Mouse (Mus musculus) heart, embryonic 14.5 days (tissue): Measurements from ENCODE around the gene Rhobtb3. TPM values are rescaled to one million over a fixed set of nuclear protein-coding genes. Genes with fewer than 3 reads are reported as not detected.

Experiments
- ATAC-seq: fragments of 200-750 bp; cut with Nextera tagmentation; 2 replicates; pipeline ENCODE4 v1.8.0; 2017; ENCODE audit warnings: low read depth, moderate TSS enrichment; ENCODE audit not compliant: insufficient number of reproducible peaks, insufficient read depth, low FRiP score
- H3K27ac ChIP-seq, 2 experiments: fragments of 200-500 bp in 1 of 2; fragments of 300-500 bp in 1 of 2; sonication (generic) in 1 of 2; replicated peaks in 1 of 2; 2 replicates each; pipeline ENCODE4 v1.5.1; 2012 to 2014; ENCODE audit warnings: low read depth in 2 of 2, low read length in 2 of 2, control low read depth in 1 of 2, mild to moderate bottlenecking in 1 of 2, mixed read lengths in 1 of 2; ENCODE audit not compliant: control insufficient read depth in 1 of 2, insufficient read depth in 1 of 2
- H3K27me3 ChIP-seq: fragments of 300-500 bp; sonication (generic); 2 replicates; pipeline ENCODE4 v1.6.1; 2014; ENCODE audit warnings: mild to moderate bottlenecking, low read length, control low read depth; ENCODE audit not compliant: control insufficient read depth, insufficient read depth
- H3K36me3 ChIP-seq: fragments of 300-500 bp; sonication (generic); 2 replicates; pipeline ENCODE4 v1.6.1; 2014; ENCODE audit warnings: mild to moderate bottlenecking, control low read depth, low read length, mixed read lengths; ENCODE audit not compliant: control insufficient read depth, insufficient read depth
- H3K4me1 ChIP-seq, 2 experiments: fragments of 200-500 bp in 1 of 2; fragments of 300-500 bp in 1 of 2; sonication (generic) in 1 of 2; 2 replicates each; pipeline ENCODE4 v1.6.1; 2012 to 2014; ENCODE audit warnings: low read length in 2 of 2, control low read depth in 1 of 2, mixed read lengths in 1 of 2; ENCODE audit not compliant: control insufficient read depth in 2 of 2, insufficient read depth in 2 of 2
- H3K4me2 ChIP-seq: fragments of 300-500 bp; sonication (generic); 2 replicates; pipeline ENCODE4 v1.6.1; 2014; ENCODE audit warnings: mild to moderate bottlenecking, low read length
- H3K4me3 ChIP-seq, 2 experiments: fragments of 200-500 bp in 1 of 2; fragments of 300-500 bp in 1 of 2; sonication (generic) in 1 of 2; 2 replicates each; pipeline ENCODE4 v1.5.1; 2012 to 2014; ENCODE audit warnings: low read length in 2 of 2, mild to moderate bottlenecking in 2 of 2, control low read depth in 1 of 2, low read depth in 1 of 2, moderate library complexity in 1 of 2; ENCODE audit not compliant: control insufficient read depth in 1 of 2, insufficient read depth in 1 of 2
- H3K9ac ChIP-seq: fragments of 300-500 bp; sonication (generic); 2 replicates; pipeline ENCODE4 v1.6.1; 2014; ENCODE audit warnings: mild to moderate bottlenecking, low read length
- H3K9me3 ChIP-seq: fragments of 300-500 bp; sonication (generic); 2 replicates; pipeline ENCODE4 v1.6.1; 2016; ENCODE audit warnings: low read length, control low read depth; ENCODE audit not compliant: control insufficient read depth
- whole genome bisulfite sequencing: fragments of 180-500 bp; shearing (Covaris S2); extraction: QIAGEN DNeasy Blood & Tissue Kit; methylation state at CpG from one replicate; pipeline ENCODE4 v1.1.7; 2014; 5-methylcytosine and 5-hydroxymethylcytosine counted together
- polyA plus RNA-seq: library from polyadenylated mRNA; unstranded; fragments of >200 nt; fragmentation: Nextera tagmentation; extraction: Ambion mirVana; gene quantifications from 2 replicates; pipeline ENCODE4 v1.2.1, GENCODE M21; 2014

The Rhobtb3 gene
- polyA plus RNA-seq, 1 experiment from 2014 or later: 35.0 TPM

DNA sequence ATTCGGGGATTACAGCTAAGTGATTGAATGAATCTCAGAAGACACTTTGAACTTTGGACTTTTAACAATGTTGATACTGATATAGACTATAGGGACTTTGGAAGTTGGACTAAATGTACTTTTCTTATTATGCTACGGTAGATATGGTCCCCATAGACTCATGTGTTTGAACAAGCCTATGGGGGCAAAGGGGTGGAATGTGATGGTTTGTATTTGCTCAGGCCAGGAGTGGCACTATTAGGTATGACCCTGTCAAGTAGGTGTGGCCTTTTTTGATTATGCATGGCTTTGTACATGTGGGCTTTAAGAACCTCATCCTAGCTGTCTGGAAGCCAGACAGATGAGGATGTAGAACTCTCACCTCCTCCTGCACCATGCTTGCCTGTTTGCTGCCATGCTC is 30.8 kb upstream of the Rhobtb3 start:
- 75% methylated on average over 2 of the region's 2 CpGs for WGBS
- Histone ChIP-seq H3K4me3 (no peak overlapping the region), H3K36me3 (no peaks in the 10 kb centered on the region), H3K9me3 (no peaks in the 10 kb centered on the region), H3K9ac (no peak overlapping the region), H3K27me3 (no peaks in the 10 kb centered on the region), H3K4me2 (no peak overlapping the region), H3K27ac (no peak overlapping the region), H3K4me1 (no peaks in the 10 kb centered on the region)
- ATAC-seq: no peak

DNA sequence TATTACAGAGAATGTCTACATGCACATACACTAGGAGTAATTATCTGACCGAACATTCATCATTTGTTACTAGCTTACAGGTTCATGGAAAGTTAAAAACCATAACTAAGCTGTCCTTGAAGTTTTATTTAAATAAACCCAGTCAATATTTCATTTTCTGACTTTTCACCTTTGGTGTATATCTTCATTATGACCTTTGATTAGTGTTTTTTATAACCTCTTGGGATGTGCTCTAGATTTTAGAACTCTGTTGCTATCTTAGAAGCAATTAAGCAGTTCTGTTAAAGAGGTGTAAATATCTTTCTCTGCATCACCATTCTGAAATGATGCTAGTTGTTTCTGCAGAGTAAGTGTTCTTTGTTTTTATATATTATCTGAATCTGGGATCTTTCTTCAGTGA is 23.1 kb upstream of the Rhobtb3 start, which contains the start of gene Spata9:
Gene Spata9 (plus strand): TSS at position 301 of the 400 bp plus-strand sequence.
- Histone ChIP-seq H3K4me3 (no peak within 1 kb of the TSS), H3K9me3 (no peaks in the 10 kb centered on the region; the same call in 1 of the 2 replicates), H3K36me3 (no peaks in the 10 kb centered on the region), H3K27me3 (no peaks in the 10 kb centered on the region), H3K27ac (no peak within 1 kb of the TSS), H3K9ac (no peak within 1 kb of the TSS), H3K4me2 (no peak within 1 kb of the TSS), H3K4me1 (no peaks in the 10 kb centered on the region)
- ATAC-seq: no peak
- WGBS: 59% methylated on average over 1 of the region's 1 CpGs

DNA sequence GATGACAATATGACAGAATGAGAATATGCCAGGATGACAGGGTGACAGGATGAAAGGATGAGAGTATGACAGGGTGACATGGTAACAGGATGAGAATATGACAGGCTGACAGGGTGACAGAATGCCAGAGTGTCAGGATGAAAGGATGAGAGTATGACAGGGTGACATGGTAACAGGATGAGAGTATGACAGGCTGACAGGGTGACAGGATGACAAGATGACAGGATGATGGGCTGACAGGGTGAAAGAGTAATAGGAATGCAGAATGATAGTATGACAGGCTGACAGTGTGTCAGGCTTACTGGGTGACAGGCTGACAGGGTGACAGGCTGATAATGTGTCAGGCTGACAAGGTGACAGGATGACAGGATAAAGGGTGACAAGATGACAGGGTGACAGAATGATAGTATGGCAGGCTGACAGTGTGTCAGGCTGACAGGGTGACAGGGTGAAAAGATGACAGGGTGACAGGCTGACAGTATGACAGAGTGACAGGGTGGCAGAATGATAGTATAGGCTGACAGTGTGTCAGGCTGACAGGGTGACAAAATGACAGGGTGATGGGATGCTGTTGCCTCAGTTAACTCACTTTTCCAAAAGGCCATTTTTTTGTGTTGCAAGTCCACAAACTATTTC is 11.8 kb upstream of the Rhobtb3 start:
- H3K9me3 ChIP-seq: peaks cover 6% of the 10 kb centered on the region; the same call in 1 of the 2 replicates
- no peak overlapping the region for H3K4me3 ChIP-seq
- no peaks in the 10 kb centered on the region for H3K36me3 ChIP-seq
- H3K4me2 ChIP-seq: no peak overlapping the region
- no peaks in the 10 kb centered on the region for H3K27me3 ChIP-seq
- ATAC-seq: no peak
- H3K9ac ChIP-seq: no peak overlapping the region
- no peaks in the 10 kb centered on the region for H3K4me1 ChIP-seq
- H3K27ac ChIP-seq: no peak overlapping the region

DNA sequence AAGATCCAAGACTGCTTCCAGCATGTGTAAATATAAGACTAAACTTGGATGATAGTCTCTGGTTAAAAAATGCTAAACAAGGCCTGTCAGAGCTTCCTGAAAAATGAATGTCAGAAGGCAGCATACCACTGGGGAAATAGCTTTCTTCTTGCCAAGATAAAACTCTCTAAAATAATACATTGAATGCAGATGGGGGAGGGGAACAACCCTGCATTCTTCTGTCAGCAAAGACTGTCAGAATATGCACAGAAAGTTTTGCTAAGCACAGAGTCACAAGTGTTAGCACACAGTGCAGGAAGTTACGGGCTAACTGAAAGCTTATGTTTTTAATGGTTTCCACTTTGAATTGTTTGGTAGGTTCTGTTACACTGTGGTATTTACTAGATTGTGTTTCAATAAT is 6.6 kb upstream of the Rhobtb3 start:
- Histone ChIP-seq H3K9me3 (peaks cover 1% of the 10 kb centered on the region; the same call in 1 of the 2 replicates), H3K36me3 (no peaks in the 10 kb centered on the region), H3K4me2 (no peak overlapping the region), H3K27me3 (no peaks in the 10 kb centered on the region), H3K27ac (peak overlapping the region in 1 of 2 experiments; percentile 21; a peak in 1 of 4 replicates), H3K4me3 (no peak overlapping the region), H3K9ac (no peak overlapping the region; the same call in 1 of the 2 replicates), H3K4me1 (peaks cover 0 to 6% of the 10 kb centered on the region in 2 experiments; a peak in 1 of 4 replicates)
- WGBS: 46% methylated on average over 1 of the region's 1 CpGs
- ATAC-seq: no peak

DNA sequence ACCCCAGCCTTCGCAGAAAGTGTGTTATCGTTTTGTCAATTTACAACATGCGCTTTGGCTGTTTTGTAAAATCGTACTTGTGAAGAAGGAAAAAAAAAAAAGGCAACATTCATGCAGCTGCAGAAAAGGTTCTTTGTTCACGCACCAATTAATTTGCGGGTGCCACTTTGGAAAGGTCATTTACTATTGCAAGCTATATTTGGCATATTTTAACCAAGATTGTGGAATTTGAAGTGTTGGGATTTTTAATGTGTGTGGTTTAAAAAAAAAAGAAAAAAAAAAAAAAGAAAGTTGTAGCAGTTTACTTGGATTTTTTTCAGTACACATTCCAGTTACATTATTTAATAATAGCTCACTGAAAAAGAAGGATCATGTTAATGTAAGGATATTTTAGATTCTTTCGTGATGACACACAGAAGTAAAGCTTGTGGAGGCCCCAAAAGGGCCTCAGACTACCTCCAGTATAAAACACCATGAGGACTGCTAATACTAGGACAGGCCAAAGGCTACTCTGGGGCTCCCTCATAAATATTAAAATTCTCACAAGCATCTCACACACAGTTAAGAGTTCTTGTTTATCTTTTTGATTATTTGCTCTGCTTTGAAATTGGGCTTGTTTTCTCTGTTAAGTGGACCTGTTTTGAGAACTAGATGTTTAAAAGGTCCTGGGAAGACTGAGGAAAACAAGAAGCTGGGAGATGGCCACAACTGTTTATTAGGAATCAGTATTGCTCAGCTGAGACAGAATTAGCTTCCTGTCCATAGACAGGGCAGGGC is 507 bp upstream of the Rhobtb3 start:
- WGBS: 3% methylated on average over 7 of the region's 7 CpGs

DNA sequence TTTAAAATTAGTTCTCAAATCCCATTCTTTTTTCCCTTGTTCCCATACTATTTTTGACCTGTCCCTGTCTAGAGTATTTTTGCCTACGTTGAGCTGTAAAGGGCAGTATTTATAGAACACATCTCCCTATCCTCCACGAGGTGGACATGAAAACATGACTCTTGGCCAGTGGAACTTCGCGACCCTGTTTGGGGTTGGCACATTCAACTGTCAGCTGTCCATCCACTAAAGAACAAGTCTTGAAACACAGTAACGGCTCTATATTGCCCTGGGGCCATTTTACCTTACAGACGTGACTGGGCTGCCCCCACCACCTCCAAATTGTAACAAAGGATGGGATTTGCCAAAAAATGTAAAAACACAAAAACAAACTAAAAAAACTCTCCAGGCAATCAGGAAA is 994 bp downstream of the Rhobtb3 start:
- H3K9ac ChIP-seq: peak overlapping the region; percentile 96
- H3K4me2 ChIP-seq: peak overlapping the region; percentile 75
- no peak for ATAC-seq
- H3K4me3 ChIP-seq: peak overlapping the region; percentile 77 to 93
- 1% methylated on average over 6 of the region's 6 CpGs for WGBS
- no peaks in the 10 kb centered on the region for H3K9me3 ChIP-seq
- H3K27me3 ChIP-seq: no peaks in the 10 kb centered on the region
- H3K36me3 ChIP-seq: peaks cover 19% of the 10 kb centered on the region
- peak overlapping the region; percentile 97 to 99 for H3K27ac ChIP-seq
- H3K4me1 ChIP-seq: peaks cover 2 to 18% of the 10 kb centered on the region in 2 experiments; a peak in 3 of 4 replicates

More for the DNA sequence above, 507 bp upstream of the Rhobtb3 start:
- peaks cover 4% of the 10 kb centered on the region; the same call in 1 of the 2 replicates for H3K36me3 ChIP-seq
- H3K9ac ChIP-seq: peak overlapping the region; percentile 96
- no peaks in the 10 kb centered on the region for H3K9me3 ChIP-seq
- H3K27me3 ChIP-seq: no peaks in the 10 kb centered on the region
- H3K4me1 ChIP-seq: peaks cover 2 to 18% of the 10 kb centered on the region in 2 experiments; a peak in 3 of 4 replicates
- H3K4me2 ChIP-seq: peak overlapping the region; percentile 75
- H3K4me3 ChIP-seq: peak overlapping the region; percentile 77 to 93
- H3K27ac ChIP-seq: peak overlapping the region; percentile 97 to 99
- ATAC-seq: no peak

DNA sequence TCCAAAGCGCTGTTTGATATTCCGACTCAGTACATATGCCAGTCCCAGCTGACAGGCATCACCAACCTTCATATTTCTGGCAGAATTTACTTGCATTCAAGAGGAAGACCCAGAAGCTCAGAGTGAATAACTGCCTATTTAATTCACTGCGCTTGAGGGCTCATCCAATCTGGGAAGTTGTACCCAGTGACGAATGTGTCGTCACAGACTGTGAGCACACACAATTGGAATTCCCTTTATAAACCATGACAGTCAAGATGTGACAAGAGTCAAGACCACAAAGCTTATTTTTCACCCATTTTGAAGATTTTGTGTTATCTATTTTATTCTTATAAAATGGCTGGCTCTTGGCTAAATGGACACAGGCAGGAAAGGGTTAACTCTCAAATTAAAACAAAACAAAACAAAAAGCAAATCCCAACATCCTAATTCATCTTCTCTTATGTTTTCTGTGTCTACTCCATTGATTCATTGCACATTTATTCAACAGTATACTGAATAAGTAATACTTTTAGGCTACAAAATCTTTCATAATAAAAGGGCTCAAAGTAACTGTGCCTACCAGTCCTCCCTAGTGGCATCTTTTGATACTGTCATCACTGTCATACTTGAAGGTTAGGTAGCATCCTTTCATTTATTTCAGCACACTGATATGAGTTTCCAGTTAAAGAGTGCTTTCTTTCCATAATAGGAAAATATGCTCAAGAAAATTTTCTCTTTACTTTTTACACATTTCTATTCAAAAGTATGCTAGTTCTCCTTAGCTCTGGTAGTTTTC is 2.0 kb downstream of the Rhobtb3 start:
- WGBS: 83% methylated on average over 5 of the region's 5 CpGs
- Histone ChIP-seq H3K4me3 (0 out of 4 replicates have a peak overlapping the region, but pooled peaks of 1 of the 2 experiments have one; percentile 16), H3K4me2 (peak overlapping the region; percentile 50), H3K27me3 (no peaks in the 10 kb centered on the region), H3K9me3 (no peaks in the 10 kb centered on the region), H3K9ac (no peak overlapping the region), H3K4me1 (peaks cover 2 to 18% of the 10 kb centered on the region in 2 experiments; a peak in 3 of 4 replicates), H3K36me3 (peaks cover 23% of the 10 kb centered on the region), H3K27ac (no peak overlapping the region)
- ATAC-seq: no peak
